ENCODE assay signal across 8 mouse cellular contexts in the genomic region with DNA sequence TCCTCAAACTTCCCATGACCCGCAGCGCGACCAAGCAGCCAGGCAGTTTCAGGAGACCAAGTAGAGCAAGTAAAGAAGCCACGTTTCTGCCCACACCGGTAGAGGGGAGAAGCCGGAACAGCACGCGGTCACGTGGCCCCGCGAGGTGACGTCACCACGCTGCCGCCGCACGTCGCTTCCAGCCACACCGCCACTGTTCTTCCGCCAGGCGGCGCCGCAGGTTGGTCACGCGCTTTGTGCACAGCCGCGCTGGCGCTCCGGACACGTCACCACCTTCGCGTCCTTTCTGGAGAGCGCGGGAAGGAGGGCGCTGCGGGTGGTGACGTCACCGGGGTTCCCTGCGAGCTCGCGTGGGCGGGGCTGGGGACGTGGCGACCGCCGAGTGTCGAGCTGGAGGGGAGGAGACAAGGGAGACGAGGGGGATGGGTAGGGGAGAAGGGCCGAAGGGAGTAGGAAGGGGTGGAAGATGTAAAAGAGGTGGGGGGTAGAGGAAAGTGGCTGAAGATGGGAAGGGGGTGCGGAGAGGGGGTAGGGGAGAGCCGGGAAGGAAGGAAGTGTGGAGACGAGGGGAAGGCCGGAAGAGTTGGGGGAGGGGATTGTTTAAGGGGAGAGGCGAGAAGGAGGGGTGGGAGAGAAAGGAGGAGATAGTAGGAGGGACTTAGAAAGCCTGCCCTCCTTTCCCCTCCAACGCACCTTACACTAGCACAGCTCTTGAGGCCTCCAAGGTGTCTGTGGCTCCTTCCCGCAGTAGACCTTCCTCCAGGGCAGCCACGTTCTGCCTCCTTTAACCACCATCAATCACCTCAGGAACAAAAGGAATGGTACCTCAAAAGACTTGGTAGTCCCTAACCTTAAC. TPM values are rescaled to one million over a fixed set of nuclear protein-coding genes. Genes with fewer than 3 reads are reported as not detected.
DNase-seq lines count a peak whose midpoint lies in the region; ATAC-seq lines count a peak whose summit lies in the region.

No protein-coding gene starts in this region.

- peak overlapping the region; percentile 78 for H3K4me2 ChIP-seq in hindbrain, embryonic 16.5 days (ENCODE audit: low read length)

- peaks cover 13% of the 10 kb centered on the region for H3K4me1 ChIP-seq in hindbrain, embryonic 16.5 days (ENCODE audit: control insufficient read depth, insufficient read depth, low read depth, low read length)

- WGBS in hindbrain, embryonic 16.5 days: under 1% methylated on average over 56 of the region's 56 CpGs
- under 1% methylated on average over 48 of the region's 56 CpGs for WGBS in macrophage (ENCODE audit: missing documents)

- peak; percentile 98 for DNase-seq in WW6 (ENCODE audit: low read depth, low spot score)
- peak; percentile 100 for DNase-seq in cerebellum, postnatal 4 days (ENCODE audit: low spot score in 2 of 2)
- DNase-seq in gastrocnemius, adult 18-20 months (ENCODE audit: low spot score): peak; percentile 100
- peak; percentile 100 for DNase-seq in left cerebral cortex, adult 18-20 months (ENCODE audit: low spot score in 2 of 2)
- DNase-seq in right cerebral cortex, adult 18-20 months: peak; percentile 100
- peak; percentile 99 for DNase-seq in urinary bladder, postnatal 10 days (ENCODE audit: low spot score)

- no peaks in the 10 kb centered on the region for H3K9me3 ChIP-seq in hindbrain, embryonic 16.5 days (ENCODE audit: control insufficient read depth, low read length)

- no peaks in the 10 kb centered on the region for H3K79me2 ChIP-seq in macrophage (ENCODE audit: inconsistent target)

- no peaks in the 10 kb centered on the region for H3K27me3 ChIP-seq in hindbrain, embryonic 16.5 days (replicated peaks; ENCODE audit: control insufficient read depth, insufficient read depth, low read length)

- peak overlapping the region; percentile 85 for H3K27ac ChIP-seq in hindbrain, embryonic 16.5 days (ENCODE audit: low read depth, low read length)
- peak overlapping the region; percentile 77 for H3K27ac ChIP-seq in macrophage

- peak overlapping the region; percentile 69 for H3K9ac ChIP-seq in hindbrain, embryonic 16.5 days (ENCODE audit: low read depth, low read length)

- peak; percentile 95 for ATAC-seq in hindbrain, embryonic 16.5 days

- H3K4me3 ChIP-seq in hindbrain, embryonic 16.5 days (ENCODE audit: low read length): peak overlapping the region; percentile 42
- peak overlapping the region; percentile 37 for H3K4me3 ChIP-seq in macrophage (ENCODE audit: inconsistent target)

- peaks cover 6% of the 10 kb centered on the region; the same call in 1 of the 2 replicates for H3K36me3 ChIP-seq in hindbrain, embryonic 16.5 days (ENCODE audit: control insufficient read depth, insufficient read depth, low read length)
- peaks cover 4% of the 10 kb centered on the region; the same call in 1 of the 2 replicates for H3K36me3 ChIP-seq in macrophage (ENCODE audit: inconsistent target)

RNA-seq across cellular contexts. Expression of gene C87436, which starts 34.2 kb away (rescaled TPM):
- 1 to 10 TPM; 9.2 to 10.0 TPM for total RNA-seq in gastrocnemius, adult 18-20 months (2021)
- polyA plus RNA-seq in hindbrain, embryonic 16.5 days (2015; fragmentation: Nextera tagmentation; extraction: Ambion mirVana): 21.4 and 22.9 TPM in 2 replicates
- total RNA-seq in left cerebral cortex, adult 18-20 months (2021): 10 to 100 TPM; 21.6 to 22.8 TPM
- 10 to 100 TPM in 18 of 26 experiments, 1 to 10 TPM in 8; 3.5 to 42.6 (median 15.7) TPM for total RNA-seq in macrophage (2018; cell fraction: chromatin; rRNA removed)
- 10 to 100 TPM in 8 of 26 experiments, 1 to 10 TPM in 18; 3.0 to 14.3 (median 9.1) TPM for total RNA-seq in macrophage (2018; cell fraction: cytosol; rRNA removed)
- 10 to 100 TPM in 14 of 26 experiments, 1 to 10 TPM in 12; 2.6 to 39.4 (median 12.5) TPM for total RNA-seq in macrophage (2018; cell fraction: nucleus; rRNA removed)
- polyA plus RNA-seq in macrophage (2018): 8.0 to 12.3 TPM (median 8.9 TPM) in 3 replicates

RNA-seq across cellular contexts. Expression of gene Gm44790, which starts 45.9 kb away (rescaled TPM):
- not detected for total RNA-seq in gastrocnemius, adult 18-20 months (2021)
- not detected in 2 replicates for polyA plus RNA-seq in hindbrain, embryonic 16.5 days (2015; fragmentation: Nextera tagmentation; extraction: Ambion mirVana)
- under 1 TPM in 1 of 2 experiments, not detected in 1; 0.58 TPM for total RNA-seq in left cerebral cortex, adult 18-20 months (2021)
- 1 to 10 TPM in 9 of 26 experiments, not detected in 17; 1.1 to 4.0 (median 2.0) TPM for total RNA-seq in macrophage (2018; cell fraction: chromatin; rRNA removed)
- total RNA-seq in macrophage (2018; cell fraction: cytosol; rRNA removed): under 1 TPM in 2 of 26 experiments, not detected in 24; 0.20 to 0.31 TPM
- 1 to 10 TPM in 2 of 26 experiments, under 1 TPM in 1, not detected in 23; 0.78 to 2.1 (median 1.0) TPM for total RNA-seq in macrophage (2018; cell fraction: nucleus; rRNA removed)
- not detected in 3 replicates for polyA plus RNA-seq in macrophage (2018)

RNA-seq across cellular contexts. Expression of gene Pcbp1, which starts 53.8 kb away (rescaled TPM):
- total RNA-seq in gastrocnemius, adult 18-20 months (2021): 100 to 1,000 TPM; 114 to 128 TPM
- polyA plus RNA-seq in hindbrain, embryonic 16.5 days (2015; fragmentation: Nextera tagmentation; extraction: Ambion mirVana): 123 and 163 TPM in 2 replicates
- total RNA-seq in left cerebral cortex, adult 18-20 months (2021): 100 to 1,000 TPM; 188 to 189 TPM
- 10 to 100 TPM; 15.1 to 57.1 (median 29.5) TPM for total RNA-seq in macrophage (2018; cell fraction: chromatin; rRNA removed)
- total RNA-seq in macrophage (2018; cell fraction: cytosol; rRNA removed): 100 to 1,000 TPM; 159 to 254 (median 209) TPM
- 100 to 1,000 TPM in 6 of 26 experiments, 10 to 100 TPM in 20; 44.0 to 133 (median 80.2) TPM for total RNA-seq in macrophage (2018; cell fraction: nucleus; rRNA removed)
- 129 to 213 TPM (median 209 TPM) in 3 replicates for polyA plus RNA-seq in macrophage (2018)

Comparison
In these comparisons a context has a peak if more than half of its experiments do, and no peak if none do; other contexts are left out.
1. Peak in every context shown above with its lines: DNase-seq, ATAC-seq, H3K4me3 ChIP-seq and H3K27ac ChIP-seq.